Mouse (Mus musculus) central nervous system, embryonic 11.5 days (tissue): Measurements from ENCODE around the gene BC061212. TPM values are rescaled to one million over a fixed set of nuclear protein-coding genes. Genes with fewer than 3 reads are reported as not detected.

Experiments used
- polyA plus RNA-seq: library from polyadenylated mRNA; depleted of rRNA; stranded (reverse); fragments of >200 nt; gene quantifications from 2 replicates; pipeline ENCODE4 v1.2.3, GENCODE M21; 2012; rRNA removed

Gene BC061212
- not detected in 2 replicates for polyA plus RNA-seq

DNA sequence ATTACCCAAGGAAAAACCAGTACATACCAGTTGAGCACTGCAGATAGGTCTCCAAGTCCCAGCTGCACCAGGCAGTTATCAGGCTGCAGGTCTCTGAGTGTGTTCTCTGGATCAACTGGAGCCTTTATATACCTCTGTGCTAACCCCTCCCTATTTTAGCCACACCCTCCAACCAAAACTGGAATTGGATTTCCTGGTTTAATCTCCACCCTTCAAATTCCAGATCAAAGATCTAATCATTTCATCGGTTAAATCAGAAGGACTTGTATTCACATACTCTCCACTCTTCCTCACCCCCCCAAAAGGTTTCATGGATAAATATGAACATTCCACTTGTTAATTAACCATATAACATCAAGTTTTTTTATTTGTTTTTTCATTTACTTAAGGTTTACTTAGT lies at the start of gene BC061212:
TSS of gene BC061212 (minus strand) at position 101 of the 400 bp plus-strand sequence.

DNA sequence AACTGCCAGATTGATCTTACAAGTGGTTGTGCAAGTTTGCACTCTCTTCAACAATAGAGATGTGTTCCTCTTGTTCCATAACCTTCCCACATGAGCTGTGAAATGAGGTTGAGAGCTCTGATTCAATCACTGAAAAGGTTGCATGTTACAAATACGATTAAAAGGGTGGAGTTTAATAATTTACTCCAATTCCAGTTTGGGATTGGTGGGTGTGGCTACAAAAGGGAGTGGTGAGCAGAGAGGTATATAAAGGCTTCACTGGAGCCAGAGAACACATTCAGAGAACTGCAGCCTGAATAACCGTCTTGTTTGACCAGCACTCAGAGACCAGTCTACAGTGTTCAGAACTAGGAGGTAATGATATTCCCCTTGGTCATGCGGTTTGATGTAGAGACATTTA lies 5.7 kb upstream of the BC061212 start, which contains the start of gene Gm6351:
TSS of gene Gm6351 (plus strand) at position 301 of the 400 bp plus-strand sequence.

Other genes with a start within 250 kb of the BC061212 start
- gene Gm7792, start 226.8 kb downstream of the BC061212 start, polyA plus RNA-seq = not detected in 2 replicates
- not detected in 2 replicates for gene Gm16429, start 141.5 kb downstream of the BC061212 start, polyA plus RNA-seq
- not detected in 2 replicates for gene Gm6351, start 5.8 kb upstream of the BC061212 start, polyA plus RNA-seq
- gene Gm3106, start 147.5 kb upstream of the BC061212 start, polyA plus RNA-seq = not detected in 2 replicates
- gene A430089I19Rik, start 236.3 kb upstream of the BC061212 start, polyA plus RNA-seq = 0.02 TPM in 1 of 2 replicates, not detected in the other
- not detected in 2 replicates for gene Gm6502, start 243.9 kb upstream of the BC061212 start, polyA plus RNA-seq